Mouse (Mus musculus) spleen, postnatal 4 days (tissue): ENCODE results near the gene Gm3005.
"Not testable (repeated sequence)": the region's sequence is repeated elsewhere in the genome, so short reads cannot be mapped to it uniquely, and the experiment has no call there.

Experiments
- DNase-seq, 2 experiments: peaks; one replicate each; pipeline ENCODE4 v3.0.0; 2022; ENCODE audit warnings: low spot score in 2 of 2

The Gm3005 gene

DNA sequence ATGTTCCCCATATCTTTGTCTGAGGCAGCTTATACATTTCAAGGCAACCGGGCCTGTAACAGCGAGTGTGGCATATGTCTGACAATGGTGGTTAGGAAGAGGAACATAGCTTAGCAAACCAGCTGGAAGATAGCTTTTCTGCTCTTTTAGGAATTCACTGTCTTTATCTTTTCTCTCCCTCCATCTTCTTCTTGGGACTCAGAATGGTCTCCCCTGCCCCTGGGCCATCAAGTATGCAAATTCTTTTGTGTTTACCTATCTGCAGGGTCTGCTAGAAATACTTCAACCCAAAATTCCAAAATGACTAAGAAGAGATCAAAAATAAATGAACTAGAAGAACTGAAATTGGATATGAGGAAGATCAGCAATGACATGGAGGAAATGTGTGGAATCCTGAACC is at the start of gene Gm3005:
TSS of gene Gm3005 (plus strand) at position 301 of the 400 bp plus-strand sequence.
- DNase-seq: not testable (repeated sequence)

GRCm38 (mm10) chr14:3394793-3395192 is 33.1 kb upstream of the Gm3005 start, which contains the start of gene Gm10413:
TSS of gene Gm10413 (plus strand) at chr14:3395093.
- not testable (repeated sequence) for DNase-seq

GRCm38 (mm10) chr14:3412314-3412713 is 15.6 kb upstream of the Gm3005 start, which contains the start of gene Gm10409:
TSS of gene Gm10409 (plus strand) at chr14:3412614.
- DNase-seq: not testable (repeated sequence)

- not testable (repeated sequence) for DNase-seq
Measured at GRCm38 (mm10) chr14:3449079-3449478, 21.2 kb downstream of the Gm3005 start, which contains the start of gene Gm10408. TSS of gene Gm10408 (plus strand) at chr14:3449379.

- not testable (repeated sequence) for DNase-seq
Measured at GRCm38 (mm10) chr14:3634212-3634611, 206.3 kb downstream of the Gm3005 start, which contains the start of gene Gm3012. TSS of gene Gm3012 (plus strand) at chr14:3634512.
